Mouse (Mus musculus) mouse embryonic stem cell (cell line): ENCODE measurements around the gene Gm12355.

ENCODE experiments used
- in situ Hi-C, 2 experiments: fragments of 300-500 bp; cut with MboI; formaldehyde crosslinking; loops; 1 replicate in 1 of 2; 3 replicates in 1 of 2; pipeline ENCODE4 v1.14.3; 2019 to 2020; ENCODE audit warnings: low sequenced_read_pairs in 2 of 2, low pct_unique_long_range_greater_than_20kb in 1 of 2, mixed read lengths in 1 of 2; ENCODE audit not compliant: unreplicated experiment in 1 of 2

Gm12355 gene

GRCm38 (mm10) chr11:98586087-98586891 is 39.2 kb downstream of the Gm12355 start:
- in situ Hi-C loops, result no loop called here

GRCm38 (mm10) chr11:98584629-98585177 is 40.8 kb downstream of the Gm12355 start:
- in situ Hi-C loops, result no loop called here

- in situ Hi-C loops, result no loop called here
Measured at GRCm38 (mm10) chr11:98584146-98584545, 41.3 kb downstream of the Gm12355 start.

GRCm38 (mm10) chr11:98583571-98583970 is 41.9 kb downstream of the Gm12355 start:
- in situ Hi-C loops, result no loop called here

GRCm38 (mm10) chr11:98583265-98583552 is 42.3 kb downstream of the Gm12355 start:
- in situ Hi-C loops, result no loop called here

- in situ Hi-C loops, result no loop called here
Measured at GRCm38 (mm10) chr11:98582551-98583264, 42.8 kb downstream of the Gm12355 start.

GRCm38 (mm10) chr11:98582030-98582388 is 43.5 kb downstream of the Gm12355 start:
- in situ Hi-C loops, result no loop called here

GRCm38 (mm10) chr11:98581286-98582029 is 44.0 kb downstream of the Gm12355 start:
- in situ Hi-C loops, result no loop called here

- in situ Hi-C loops, result no loop called here
Measured at GRCm38 (mm10) chr11:98580301-98581121, 45.0 kb downstream of the Gm12355 start.

- in situ Hi-C loops, result no loop called here
Measured at GRCm38 (mm10) chr11:98577776-98578175, 47.7 kb downstream of the Gm12355 start.
